Mouse (Mus musculus) G1E (cell line): ENCODE results near the gene Tbp. TPM values are rescaled to one million over a fixed set of nuclear protein-coding genes. Genes with fewer than 3 reads are reported as not detected.

Experiments used
- ATAC-seq: 2 replicates; pipeline ENCODE4 v1.8.0; 2016; ENCODE audit warnings: mild to moderate bottlenecking; ENCODE audit not compliant: insufficient number of reproducible peaks, poor library complexity, low FRiP score, severe bottlenecking; ENCODE audit errors: extremely low read depth
- DNase-seq: peaks from one replicate; pipeline ENCODE4 v3.0.0; 2012; ENCODE audit warnings: low spot score
- H3K27me3 ChIP-seq: 2 replicates; pipeline ENCODE4 v1.6.1; 2012; ENCODE audit warnings: mild to moderate bottlenecking, low read length, inconsistent platforms; ENCODE audit not compliant: insufficient read depth
- H3K36me3 ChIP-seq: replicated peaks from 2 replicates; pipeline ENCODE3; 2012; ENCODE audit warnings: mild to moderate bottlenecking, inconsistent platforms
- H3K4me1 ChIP-seq: 2 replicates; pipeline ENCODE4 v1.6.1; 2012; ENCODE audit warnings: low read depth, low read length, inconsistent platforms, mixed read lengths; ENCODE audit not compliant: insufficient read depth
- H3K4me3 ChIP-seq: 2 replicates; pipeline ENCODE4 v1.5.1; 2012; ENCODE audit warnings: low read depth, mild to moderate bottlenecking, inconsistent platforms, low read length, moderate library complexity, mixed read lengths
- H3K9me3 ChIP-seq: replicated peaks from 2 replicates; pipeline ENCODE4 v1.6.1; 2012; ENCODE audit warnings: inconsistent platforms
- CTCF ChIP-seq: IDR thresholded peaks from 2 replicates; pipeline ENCODE4 v1.5.1; 2012; ENCODE audit warnings: low read depth, low read length, inconsistent platforms, mixed read lengths
- GATA1 ChIP-seq: IDR thresholded peaks from 2 replicates; pipeline ENCODE4 v1.6.1; 2012; ENCODE audit warnings: borderline replicate concordance, low read length, inconsistent platforms, mixed read lengths
- GATA2 ChIP-seq: IDR thresholded peaks from 2 replicates; pipeline ENCODE4 v1.6.1; 2012; ENCODE audit warnings: low read depth, low read length, inconsistent platforms, borderline replicate concordance
- POLR2AphosphoS5 ChIP-seq: IDR thresholded peaks from 2 replicates; pipeline ENCODE4 v1.6.1; 2012; ENCODE audit warnings: low read depth, low read length, inconsistent platforms; ENCODE audit not compliant: insufficient replicate concordance
- TAL1 ChIP-seq: conservative IDR thresholded peaks from 2 replicates; pipeline ENCODE4 v1.6.1; 2012; ENCODE audit warnings: low read depth, low read length, inconsistent platforms, mixed read lengths
- polyA plus RNA-seq: library from polyadenylated mRNA; stranded (reverse); fragments of >175 nt; gene quantifications from 2 replicates; pipeline ENCODE4 v1.2.3, GENCODE M21; 2012
- total RNA-seq, 2 experiments: library from RNA; stranded (forward) in 1 of 2; stranded (reverse) in 1 of 2; fragments of 200-1000 nt in 1 of 2; fragments of >200 nt in 1 of 2; fragmentation: Nextera tagmentation in 1 of 2; gene quantifications; 2 replicates each; pipeline ENCODE4 v1.2.3; 2014 to 2017

Gene Tbp
- total and polyA plus RNA-seq, 3 experiments: 9.8 to 176 (median 66.5) TPM

- ATAC-seq (no peak), DNase-seq (no peak)
- TF ChIP-seq POLR2AphosphoS5: no peak
- no peak for TF ChIP-seq GATA2
- no peak for TF ChIP-seq GATA1
- TF ChIP-seq CTCF: no peak
- TF ChIP-seq TAL1: no peak
- Histone ChIP-seq H3K9me3 (no peaks in the 10 kb centered on the region), H3K4me3 (no peak overlapping the region), H3K36me3 (peaks cover 97% of the 10 kb centered on the region), H3K27me3 (no peaks in the 10 kb centered on the region), H3K4me1 (peaks cover 2% of the 10 kb centered on the region; the same call in 1 of the 2 replicates)
Measured at GRCm38 (mm10) chr17:15518186-15518585, 18.5 kb downstream of the Tbp start.

DNA sequence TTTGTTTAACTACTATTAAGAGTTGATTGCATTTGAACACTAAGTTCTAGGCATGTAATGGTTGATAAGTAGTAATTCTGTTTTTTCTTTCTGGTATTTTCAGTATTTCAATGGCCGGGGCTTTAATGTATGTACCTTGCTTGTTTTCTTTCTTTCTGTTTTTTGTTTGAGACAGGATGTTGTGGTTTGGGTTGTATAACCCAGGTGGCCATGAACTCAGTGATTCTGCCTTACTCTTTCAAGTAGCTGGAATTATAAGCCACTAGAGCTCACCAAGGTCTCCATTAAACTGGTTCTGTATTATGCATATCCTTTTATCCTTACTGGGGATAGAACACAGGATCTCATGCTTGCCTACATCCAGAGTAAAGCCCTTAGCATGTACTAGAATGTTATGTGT is 19.1 kb downstream of the Tbp start:
- Histone ChIP-seq H3K4me1 (peaks cover 2% of the 10 kb centered on the region; the same call in 1 of the 2 replicates), H3K27me3 (no peaks in the 10 kb centered on the region), H3K9me3 (no peaks in the 10 kb centered on the region), H3K4me3 (no peak overlapping the region), H3K36me3 (peaks cover 96% of the 10 kb centered on the region)
- DNase-seq (no peak), ATAC-seq (no peak)
- no peak for TF ChIP-seq GATA1
- TF ChIP-seq POLR2AphosphoS5: no peak
- no peak for TF ChIP-seq GATA2
- no peak for TF ChIP-seq TAL1
- no peak for TF ChIP-seq CTCF

DNA sequence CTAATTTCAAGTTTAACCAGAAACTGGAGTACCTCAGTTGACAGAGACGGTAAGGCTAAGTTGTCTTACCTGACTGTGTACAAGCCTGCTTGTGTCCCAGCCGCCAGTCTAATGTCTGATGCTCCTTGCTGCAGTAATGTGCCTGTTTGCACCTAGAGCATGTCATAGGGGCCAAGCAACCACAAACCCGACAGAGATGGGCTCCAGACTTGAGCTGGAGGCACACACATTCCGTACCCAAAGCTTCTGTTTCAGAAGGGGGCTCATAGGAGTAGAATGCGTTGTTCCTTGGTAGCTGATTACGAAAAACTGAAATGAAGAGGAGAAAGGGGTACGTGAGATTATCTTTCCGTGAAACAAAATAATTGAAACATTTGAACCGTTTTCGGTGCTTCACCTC is 26.6 kb downstream of the Tbp start:
- Histone ChIP-seq H3K4me1 (peaks cover 38% of the 10 kb centered on the region), H3K4me3 (peak overlapping the region; percentile 79), H3K36me3 (peaks cover 57% of the 10 kb centered on the region), H3K9me3 (no peaks in the 10 kb centered on the region), H3K27me3 (no peaks in the 10 kb centered on the region)
- no peak for TF ChIP-seq CTCF
- no peak for TF ChIP-seq GATA2
- no peak for TF ChIP-seq POLR2AphosphoS5
- no peak for TF ChIP-seq GATA1
- no peak for TF ChIP-seq TAL1
- DNase-seq (no peak), ATAC-seq (no peak)

GRCm38 (mm10) chr17:15526986-15527810 is 27.5 kb downstream of the Tbp start, which contains the start of gene Pdcd2:
TSS of gene Pdcd2 (minus strand) at chr17:15527301.
- peaks cover 36% of the 10 kb centered on the region for H3K4me1 ChIP-seq
- no peaks in the 10 kb centered on the region for H3K9me3 ChIP-seq
- DNase-seq: peak; percentile 77
- no peak for TF ChIP-seq CTCF
- H3K27me3 ChIP-seq: no peaks in the 10 kb centered on the region
- H3K36me3 ChIP-seq: peaks cover 48% of the 10 kb centered on the region
- ATAC-seq: peak; percentile 93
- peak within 1 kb of the TSS; percentile 79 for H3K4me3 ChIP-seq

DNA sequence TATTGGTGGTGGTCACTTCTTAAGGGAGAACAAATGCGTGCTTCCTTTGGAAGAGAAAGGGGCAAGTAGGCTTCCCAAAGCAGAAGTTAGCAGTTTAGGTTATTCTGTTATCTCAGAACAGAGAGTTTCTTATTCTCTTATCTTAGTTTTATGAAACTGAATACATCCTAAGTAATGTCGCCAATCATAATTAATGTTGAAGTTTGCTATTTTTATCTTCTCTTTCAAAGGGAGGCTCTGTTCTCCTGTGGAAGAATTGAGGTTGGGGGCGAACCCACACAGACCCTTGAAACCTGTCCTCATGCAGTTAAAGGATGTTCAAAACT is 28.1 kb downstream of the Tbp start:
- no peak for ATAC-seq
- Histone ChIP-seq H3K27me3 (no peaks in the 10 kb centered on the region), H3K4me1 (peaks cover 36% of the 10 kb centered on the region), H3K4me3 (peak overlapping the region; percentile 79), H3K36me3 (peaks cover 42% of the 10 kb centered on the region), H3K9me3 (no peaks in the 10 kb centered on the region)
- TF ChIP-seq CTCF: no peak
- TF ChIP-seq TAL1: no peak
- TF ChIP-seq GATA1: no peak
- no peak for TF ChIP-seq GATA2
- no peak for TF ChIP-seq POLR2AphosphoS5
- no peak for DNase-seq

DNA sequence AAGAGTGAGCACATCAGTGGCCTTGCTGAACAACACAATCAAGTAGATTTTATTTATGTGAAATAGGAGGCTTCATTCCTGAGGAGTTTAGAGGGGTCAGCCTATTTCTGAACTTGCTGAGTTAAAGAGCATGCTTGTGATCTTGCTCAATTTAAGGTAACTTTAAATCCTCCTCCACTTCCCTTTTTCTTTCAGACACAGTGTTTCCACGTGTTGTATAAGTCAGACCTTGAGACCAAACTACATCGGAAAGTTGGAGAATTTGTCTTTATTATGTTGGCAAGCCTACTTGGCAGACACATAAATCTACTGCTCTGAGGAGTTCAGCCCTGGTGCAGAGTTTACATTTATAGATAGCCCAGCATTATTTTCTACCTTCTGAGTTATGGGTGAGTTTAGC is 29.2 kb downstream of the Tbp start:
- no peak overlapping the region for H3K4me3 ChIP-seq
- peaks cover 32% of the 10 kb centered on the region for H3K36me3 ChIP-seq
- peaks cover 36% of the 10 kb centered on the region for H3K4me1 ChIP-seq
- no peak for ATAC-seq
- no peaks in the 10 kb centered on the region for H3K9me3 ChIP-seq
- DNase-seq: no peak
- TF ChIP-seq TAL1 (no peak), CTCF (no peak), GATA2 (no peak), POLR2AphosphoS5 (no peak), GATA1 (no peak)
- no peaks in the 10 kb centered on the region for H3K27me3 ChIP-seq
